Mouse (Mus musculus): Measurements from ENCODE around the gene Dcst2. TPM values are rescaled to one million over a fixed set of nuclear protein-coding genes. Genes with fewer than 3 reads are reported as not detected.

Gene Dcst2
- polyA plus RNA-seq, 1 experiment, result 0.15 TPM

GRCm38 (mm10) chr3:89418170-89418860 is 56.5 kb downstream of the Dcst2 start, which contains the start of the genes Cks1b and Shc1:
Cks1b (minus strand) TSS chr3:89418383.
Shc1 (plus strand) TSS chr3:89418443.
- Histone ChIP-seq H3K4me1 (ENCODE audit: control insufficient read depth, insufficient read depth, insufficient read length) (peaks cover 9% of the 10 kb centered on the region; the same call in 1 of the 2 replicates), H3K27me3 (ENCODE audit: control insufficient read depth, insufficient read depth, low read length) (no peaks in the 10 kb centered on the region), H3K27ac (ENCODE audit: insufficient read depth, low read length) (peak within 1 kb of the TSS; percentile 87), H3K4me3 (ENCODE audit: extremely low read depth, insufficient read depth, insufficient read length) (peak within 1 kb of the TSS; percentile 74), H3K36me3 (ENCODE audit: control insufficient read depth, insufficient read depth, low read length) (no peaks in the 10 kb centered on the region; the same call in 1 of the 2 replicates)
- peak; percentile 87 to 97 for DNase-seq (ENCODE audit: low read depth in 1 of 2, low spot score in 2 of 2)
- TF ChIP-seq CTCF (IDR thresholded peaks at IDR 0.05; ENCODE audit: extremely low read depth, insufficient read depth, insufficient read length, insufficient replicate concordance) (no peak), POLR2A (IDR thresholded peaks at IDR 0.05; ENCODE audit: low read depth, low read length) (0 out of 2 replicates have a peak, but pooled peaks have one; percentile 12)
- WGBS, result under 1% methylated on average over 39 of the region's 39 CpGs

GRCm38 (mm10) chr3:89418861-89419250 is 57.1 kb downstream of the Dcst2 start:
- no peak for DNase-seq (ENCODE audit: low read depth in 1 of 2, low spot score in 2 of 2)
- no peaks in the 10 kb centered on the region for H3K27me3 ChIP-seq (ENCODE audit: control insufficient read depth, insufficient read depth, low read length)
- H3K36me3 ChIP-seq (ENCODE audit: control insufficient read depth, insufficient read depth, low read length), result peaks cover 4% of the 10 kb centered on the region
- H3K27ac ChIP-seq (ENCODE audit: insufficient read depth, low read length), result peak overlapping the region; percentile 87
- under 1% methylated on average over 16 of the region's 16 CpGs for WGBS
- TF ChIP-seq POLR2A (IDR thresholded peaks at IDR 0.05; ENCODE audit: low read depth, low read length), result no peak
- no peak for TF ChIP-seq CTCF (IDR thresholded peaks at IDR 0.05; ENCODE audit: extremely low read depth, insufficient read depth, insufficient read length, insufficient replicate concordance)
- H3K4me3 ChIP-seq (ENCODE audit: extremely low read depth, insufficient read depth, insufficient read length), result peak overlapping the region; percentile 74
- peaks cover 9% of the 10 kb centered on the region; the same call in 1 of the 2 replicates for H3K4me1 ChIP-seq (ENCODE audit: control insufficient read depth, insufficient read depth, insufficient read length)

- WGBS, result 32% methylated on average over 9 of the region's 9 CpGs
- no peak for DNase-seq (ENCODE audit: low read depth in 1 of 2, low spot score in 2 of 2)
- Histone ChIP-seq H3K27ac (ENCODE audit: insufficient read depth, low read length) (peak overlapping the region; percentile 75), H3K4me3 (ENCODE audit: extremely low read depth, insufficient read depth, insufficient read length) (peak overlapping the region; percentile 74; the same call in 1 of the 2 replicates), H3K4me1 (ENCODE audit: control insufficient read depth, insufficient read depth, insufficient read length) (peaks cover 9% of the 10 kb centered on the region; the same call in 1 of the 2 replicates), H3K27me3 (ENCODE audit: control insufficient read depth, insufficient read depth, low read length) (no peaks in the 10 kb centered on the region), H3K36me3 (ENCODE audit: control insufficient read depth, insufficient read depth, low read length) (peaks cover 11% of the 10 kb centered on the region)
- no peak for TF ChIP-seq POLR2A (IDR thresholded peaks at IDR 0.05; ENCODE audit: low read depth, low read length)
- TF ChIP-seq CTCF (IDR thresholded peaks at IDR 0.05; ENCODE audit: extremely low read depth, insufficient read depth, insufficient read length, insufficient replicate concordance), result no peak
Observed at GRCm38 (mm10) chr3:89419571-89419970, 57.8 kb downstream of the Dcst2 start.

GRCm38 (mm10) chr3:89419981-89420380 is 58.2 kb downstream of the Dcst2 start:
- Histone ChIP-seq H3K4me1 (ENCODE audit: control insufficient read depth, insufficient read depth, insufficient read length) (peaks cover 9% of the 10 kb centered on the region; the same call in 1 of the 2 replicates), H3K4me3 (ENCODE audit: extremely low read depth, insufficient read depth, insufficient read length) (peak overlapping the region; percentile 74; the same call in 1 of the 2 replicates), H3K27ac (ENCODE audit: insufficient read depth, low read length) (peak overlapping the region; percentile 75), H3K27me3 (ENCODE audit: control insufficient read depth, insufficient read depth, low read length) (no peaks in the 10 kb centered on the region), H3K36me3 (ENCODE audit: control insufficient read depth, insufficient read depth, low read length) (peaks cover 14% of the 10 kb centered on the region)
- TF ChIP-seq POLR2A (IDR thresholded peaks at IDR 0.05; ENCODE audit: low read depth, low read length) (no peak), CTCF (IDR thresholded peaks at IDR 0.05; ENCODE audit: extremely low read depth, insufficient read depth, insufficient read length, insufficient replicate concordance) (no peak)
- WGBS, result 74% methylated on average over 3 of the region's 3 CpGs
- DNase-seq (ENCODE audit: low read depth in 1 of 2, low spot score in 2 of 2), result no peak

GRCm38 (mm10) chr3:89420421-89420820 is 58.6 kb downstream of the Dcst2 start:
- no peaks in the 10 kb centered on the region for H3K27me3 ChIP-seq (ENCODE audit: control insufficient read depth, insufficient read depth, low read length)
- no peak for TF ChIP-seq CTCF (IDR thresholded peaks at IDR 0.05; ENCODE audit: extremely low read depth, insufficient read depth, insufficient read length, insufficient replicate concordance)
- no peak for TF ChIP-seq POLR2A (IDR thresholded peaks at IDR 0.05; ENCODE audit: low read depth, low read length)
- H3K27ac ChIP-seq (ENCODE audit: insufficient read depth, low read length), result 0 out of 2 replicates have a peak overlapping the region, but pooled peaks have one; percentile 59
- no peak overlapping the region for H3K4me3 ChIP-seq (ENCODE audit: extremely low read depth, insufficient read depth, insufficient read length)
- no peak for DNase-seq (ENCODE audit: low read depth in 1 of 2, low spot score in 2 of 2)
- peaks cover 9% of the 10 kb centered on the region; the same call in 1 of the 2 replicates for H3K4me1 ChIP-seq (ENCODE audit: control insufficient read depth, insufficient read depth, insufficient read length)
- 56% methylated on average over 2 of the region's 2 CpGs for WGBS
- peaks cover 14% of the 10 kb centered on the region for H3K36me3 ChIP-seq (ENCODE audit: control insufficient read depth, insufficient read depth, low read length)

- H3K4me3 ChIP-seq (ENCODE audit: extremely low read depth, insufficient read depth, insufficient read length), result no peak overlapping the region
- WGBS, result 44% methylated on average over 11 of the region's 11 CpGs
- H3K4me1 ChIP-seq (ENCODE audit: control insufficient read depth, insufficient read depth, insufficient read length), result peaks cover 9% of the 10 kb centered on the region; the same call in 1 of the 2 replicates
- TF ChIP-seq POLR2A (IDR thresholded peaks at IDR 0.05; ENCODE audit: low read depth, low read length) (no peak), CTCF (IDR thresholded peaks at IDR 0.05; ENCODE audit: extremely low read depth, insufficient read depth, insufficient read length, insufficient replicate concordance) (no peak)
- DNase-seq (ENCODE audit: low read depth in 1 of 2, low spot score in 2 of 2), result no peak
- peaks cover 14% of the 10 kb centered on the region for H3K36me3 ChIP-seq (ENCODE audit: control insufficient read depth, insufficient read depth, low read length)
- H3K27ac ChIP-seq (ENCODE audit: insufficient read depth, low read length), result peak overlapping the region; percentile 59
- no peaks in the 10 kb centered on the region for H3K27me3 ChIP-seq (ENCODE audit: control insufficient read depth, insufficient read depth, low read length)
Observed at GRCm38 (mm10) chr3:89421002-89421774, 59.4 kb downstream of the Dcst2 start.
